Mouse (Mus musculus) ovary, postnatal 36 days (tissue): ENCODE results near the gene Gm28305.

ENCODE experiments used
- DNase-seq: peaks from one replicate; pipeline ENCODE4 v3.0.0; 2022; ENCODE audit warnings: low spot score, mixed read lengths

The Gm28305 gene

GRCm38 (mm10) chr9:104070863-104071604 is 30.6 kb downstream of the Gm28305 start:
- DNase-seq: no peak

GRCm38 (mm10) chr9:104075808-104076207 is 35.3 kb downstream of the Gm28305 start:
- no peak for DNase-seq

GRCm38 (mm10) chr9:104078780-104079179 is 38.3 kb downstream of the Gm28305 start:
- no peak for DNase-seq

- DNase-seq: peak; percentile 46
Measured at GRCm38 (mm10) chr9:104079379-104079778, 38.9 kb downstream of the Gm28305 start.

GRCm38 (mm10) chr9:104080038-104080437 is 39.6 kb downstream of the Gm28305 start:
- no peak for DNase-seq

GRCm38 (mm10) chr9:104085730-104086429 is 45.4 kb downstream of the Gm28305 start:
- no peak for DNase-seq

- DNase-seq: peak; percentile 22
Measured at GRCm38 (mm10) chr9:104088555-104088954, 48.1 kb downstream of the Gm28305 start.

- no peak for DNase-seq
Measured at GRCm38 (mm10) chr9:104092945-104093344, 52.5 kb downstream of the Gm28305 start.

- DNase-seq: no peak
Measured at GRCm38 (mm10) chr9:104098256-104098655, 57.8 kb downstream of the Gm28305 start.

- DNase-seq: no peak
Measured at GRCm38 (mm10) chr9:104099060-104099459, 58.6 kb downstream of the Gm28305 start.

- DNase-seq: no peak
Measured at GRCm38 (mm10) chr9:104100822-104101221, 60.4 kb downstream of the Gm28305 start.

GRCm38 (mm10) chr9:104101458-104101857 is 61.0 kb downstream of the Gm28305 start:
- DNase-seq: no peak

GRCm38 (mm10) chr9:104102301-104102700 is 61.8 kb downstream of the Gm28305 start:
- DNase-seq: no peak

GRCm38 (mm10) chr9:104102901-104103300 is 62.4 kb downstream of the Gm28305 start:
- no peak for DNase-seq

- no peak for DNase-seq
Measured at GRCm38 (mm10) chr9:104104986-104105385, 64.5 kb downstream of the Gm28305 start.

GRCm38 (mm10) chr9:104106930-104107329 is 66.5 kb downstream of the Gm28305 start:
- no peak for DNase-seq

GRCm38 (mm10) chr9:104107482-104107881 is 67.0 kb downstream of the Gm28305 start:
- no peak for DNase-seq

GRCm38 (mm10) chr9:104108571-104109143 is 68.2 kb downstream of the Gm28305 start:
- no peak for DNase-seq

GRCm38 (mm10) chr9:104109151-104109550 is 68.7 kb downstream of the Gm28305 start:
- DNase-seq: no peak

GRCm38 (mm10) chr9:104123101-104123500 is 82.6 kb downstream of the Gm28305 start:
- no peak for DNase-seq

GRCm38 (mm10) chr9:104123622-104124021 is 83.2 kb downstream of the Gm28305 start:
- DNase-seq: no peak
